Mouse (Mus musculus): Measurements from ENCODE around the gene Bloc1s3. TPM values are rescaled to one million over a fixed set of nuclear protein-coding genes. Genes with fewer than 3 reads are reported as not detected.
A peak's percentile ranks its signal among the peaks of the same experiment; 100 is the strongest.

Gene Bloc1s3
- total RNA-seq (2014; rRNA removed) = 17.3 and 17.8 TPM in 2 replicates
- polyA plus RNA-seq (2015; fragmentation: Nextera tagmentation; extraction: Ambion mirVana) = 4.5 and 5.1 TPM in 2 replicates

DNA sequence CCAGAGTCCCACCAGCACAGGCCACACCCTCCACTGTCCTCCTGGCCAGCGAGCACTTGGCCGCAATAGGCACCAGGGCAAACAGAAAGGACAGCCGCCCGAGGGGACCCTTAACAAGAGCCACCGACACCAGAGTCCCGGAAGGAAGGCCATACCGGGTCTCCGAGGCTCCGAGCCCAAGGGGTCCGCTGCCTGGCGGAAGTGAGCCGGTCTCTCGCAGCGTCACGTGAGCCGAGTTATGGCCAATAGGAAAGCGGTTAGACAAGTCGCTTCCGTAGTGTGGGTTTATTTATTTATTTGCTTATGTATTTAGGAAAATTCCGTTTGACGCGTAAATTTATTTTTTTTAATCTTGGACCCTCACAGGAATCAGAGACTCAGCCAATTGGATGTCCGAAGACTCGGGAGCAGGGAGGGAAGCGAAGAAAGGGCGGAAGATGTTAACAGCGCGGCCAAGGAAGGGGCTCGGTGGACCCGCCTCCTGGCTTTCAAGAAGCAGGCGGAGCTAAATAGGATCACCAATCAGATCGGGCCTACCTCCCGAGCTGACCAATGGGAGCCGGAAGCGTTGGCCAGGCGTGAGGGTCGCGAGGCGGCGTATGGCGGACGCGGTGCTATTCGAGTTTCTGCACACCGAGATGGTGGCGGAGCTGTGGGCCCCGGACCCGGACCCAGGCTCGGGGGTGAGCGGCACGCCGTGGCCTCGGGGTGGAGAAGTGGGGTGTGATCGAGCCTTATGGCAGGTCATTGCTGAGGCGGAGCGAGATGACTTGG, at the start of gene Bloc1s3, which contains the start of gene Trappc6a:
TSS of gene Bloc1s3 (minus strand) at position 218 of the 774 bp plus-strand sequence.
TSS of gene Trappc6a (plus strand) at position 246 of the 774 bp plus-strand sequence.
- Histone ChIP-seq H3K4me3 (ENCODE audit: low read depth, low read length) (peak within 1 kb of the TSS; percentile 62), H3K4me2 (ENCODE audit: low read depth) (peak within 1 kb of the TSS; percentile 82), H3K9me3 (ENCODE audit: low read length) (no peaks in the 10 kb centered on the region), H3K36me3 (ENCODE audit: insufficient read depth) (no peaks in the 10 kb centered on the region), H3K9ac (peak within 1 kb of the TSS; percentile 75), H3K4me1 (ENCODE audit: insufficient read depth) (peaks cover 11% of the 10 kb centered on the region; the same call in 1 of the 2 replicates), H3K27ac (ENCODE audit: low read depth, low read length) (peak within 1 kb of the TSS; percentile 85), H3K27me3 (ENCODE audit: insufficient read depth, low read length) (no peaks in the 10 kb centered on the region)
- no peak for TF ChIP-seq CTCF (IDR thresholded peaks at IDR 0.05; ENCODE audit: low read depth)
- ATAC-seq = peak; percentile 97
- WGBS = 2% methylated on average over 56 of the region's 56 CpGs
- peak; percentile 97 for DNase-seq

DNA sequence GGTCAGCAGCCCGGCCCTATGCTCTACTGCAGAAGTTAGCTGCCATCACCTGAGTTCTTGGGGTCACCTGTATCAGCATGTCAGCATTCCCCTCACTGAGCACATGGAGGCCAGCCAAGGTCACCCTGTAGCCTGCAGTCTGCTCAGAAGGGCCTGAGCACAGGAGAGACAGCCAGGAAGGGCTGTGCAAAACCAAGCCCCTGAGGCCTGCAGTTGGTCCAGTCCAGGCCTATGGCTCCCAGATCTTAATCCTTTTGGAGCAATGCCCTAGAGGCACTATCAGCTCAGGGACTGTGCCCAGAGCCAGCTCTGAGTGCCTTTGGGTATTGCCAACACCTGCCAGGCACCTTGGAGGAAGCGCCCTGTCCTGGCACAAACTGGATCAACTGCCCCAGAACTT, 48.9 kb upstream of the Bloc1s3 start:
- no peak for TF ChIP-seq CTCF (IDR thresholded peaks at IDR 0.05; ENCODE audit: low read depth)

DNA sequence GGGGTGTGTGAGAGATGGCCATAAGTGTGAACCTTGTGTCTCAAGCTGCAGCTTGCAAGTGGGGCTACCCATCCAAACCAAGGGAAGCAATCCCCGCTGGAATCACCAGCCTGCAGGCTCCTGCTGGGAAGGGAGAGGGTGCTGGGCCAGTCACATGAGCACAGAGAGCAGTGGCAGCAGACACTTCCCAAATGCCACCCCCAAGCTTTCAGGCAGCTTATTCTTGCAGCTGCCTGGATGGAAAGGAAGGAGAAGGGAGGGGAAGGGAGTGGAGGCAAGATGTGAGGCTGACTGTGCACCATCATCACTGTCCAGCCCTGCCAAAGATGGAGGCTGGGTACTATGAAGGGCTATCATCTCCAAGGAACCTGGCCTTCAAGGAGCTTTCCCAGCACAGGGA, 46.0 kb upstream of the Bloc1s3 start:
- 55% methylated on average over 1 of the region's 1 CpGs for WGBS
- H3K9ac ChIP-seq = no peak overlapping the region
- no peak for TF ChIP-seq CTCF (IDR thresholded peaks at IDR 0.05; ENCODE audit: low read depth)
- H3K4me2 ChIP-seq (ENCODE audit: low read depth) = no peak overlapping the region
- no peaks in the 10 kb centered on the region for H3K27me3 ChIP-seq (ENCODE audit: insufficient read depth, low read length)
- H3K4me1 ChIP-seq (ENCODE audit: insufficient read depth) = peaks cover 4% of the 10 kb centered on the region; the same call in 1 of the 2 replicates
- no peak for ATAC-seq
- no peak for DNase-seq
- no peak overlapping the region for H3K4me3 ChIP-seq (ENCODE audit: low read depth, low read length)
- no peaks in the 10 kb centered on the region for H3K9me3 ChIP-seq (ENCODE audit: low read length)
- no peak overlapping the region for H3K27ac ChIP-seq (ENCODE audit: low read depth, low read length)
- peaks cover 3% of the 10 kb centered on the region; the same call in 1 of the 2 replicates for H3K36me3 ChIP-seq (ENCODE audit: insufficient read depth)

More for the DNA sequence above, 48.9 kb upstream of the Bloc1s3 start:
- H3K36me3 ChIP-seq (ENCODE audit: insufficient read depth) = peaks cover 3% of the 10 kb centered on the region; the same call in 1 of the 2 replicates
- no peak overlapping the region for H3K4me2 ChIP-seq (ENCODE audit: low read depth)
- 95% methylated on average over 2 of the region's 2 CpGs for WGBS
- DNase-seq (no peak), ATAC-seq (no peak)
- no peaks in the 10 kb centered on the region for H3K27me3 ChIP-seq (ENCODE audit: insufficient read depth, low read length)
- H3K9ac ChIP-seq = no peak overlapping the region
- H3K9me3 ChIP-seq (ENCODE audit: low read length) = no peaks in the 10 kb centered on the region
- H3K27ac ChIP-seq (ENCODE audit: low read depth, low read length) = no peak overlapping the region
- peaks cover 20% of the 10 kb centered on the region; the same call in 1 of the 2 replicates for H3K4me1 ChIP-seq (ENCODE audit: insufficient read depth)
- H3K4me3 ChIP-seq (ENCODE audit: low read depth, low read length) = no peak overlapping the region

DNA sequence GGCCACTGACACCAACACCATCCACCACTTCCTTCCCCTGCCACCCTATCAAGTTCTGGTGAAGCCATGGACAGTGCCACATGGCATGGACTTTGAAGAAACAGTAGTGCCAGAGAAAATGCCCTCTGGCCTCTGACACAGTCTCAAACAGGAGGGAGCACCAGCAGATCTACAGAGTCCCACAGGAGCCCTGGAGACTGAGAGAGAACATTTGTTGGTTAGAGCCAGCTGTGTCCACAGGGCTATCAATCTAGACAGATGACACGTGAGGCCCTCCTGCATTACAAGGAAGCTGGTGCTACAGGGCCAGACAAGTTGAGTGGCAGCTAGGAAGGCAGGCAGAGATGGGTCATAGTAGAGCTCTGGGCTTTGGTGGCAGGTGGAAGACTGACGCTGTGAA, 44.3 kb upstream of the Bloc1s3 start:
- peaks cover 3% of the 10 kb centered on the region; the same call in 1 of the 2 replicates for H3K36me3 ChIP-seq (ENCODE audit: insufficient read depth)
- H3K9ac ChIP-seq = no peak overlapping the region
- 79% methylated on average over 2 of the region's 2 CpGs for WGBS
- H3K27ac ChIP-seq (ENCODE audit: low read depth, low read length) = no peak overlapping the region
- no peaks in the 10 kb centered on the region for H3K27me3 ChIP-seq (ENCODE audit: insufficient read depth, low read length)
- no peaks in the 10 kb centered on the region for H3K9me3 ChIP-seq (ENCODE audit: low read length)
- no peak overlapping the region for H3K4me3 ChIP-seq (ENCODE audit: low read depth, low read length)
- TF ChIP-seq CTCF (IDR thresholded peaks at IDR 0.05; ENCODE audit: low read depth) = no peak
- H3K4me1 ChIP-seq (ENCODE audit: insufficient read depth) = no peaks in the 10 kb centered on the region
- DNase-seq (no peak), ATAC-seq (no peak)
- H3K4me2 ChIP-seq (ENCODE audit: low read depth) = no peak overlapping the region

DNA sequence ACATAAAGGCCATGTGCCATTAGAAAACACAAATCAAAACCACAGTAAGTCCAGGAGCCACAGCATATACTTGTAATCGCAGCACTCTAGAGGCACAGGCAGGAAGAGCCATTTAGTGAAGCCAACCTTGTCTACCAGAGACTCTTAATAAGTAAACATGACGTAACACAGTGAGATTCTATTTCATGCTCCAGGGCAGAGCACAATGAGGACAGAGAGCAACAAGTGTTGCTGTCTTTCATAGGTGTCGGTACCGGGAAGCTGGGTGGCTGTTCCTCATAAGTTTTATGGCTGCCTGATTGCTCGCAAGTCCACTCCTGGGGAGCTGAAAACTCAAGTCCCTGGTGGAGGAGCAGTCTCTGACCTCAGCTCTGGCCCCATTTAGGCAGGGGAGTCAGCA, 43.5 kb upstream of the Bloc1s3 start:
- H3K9me3 ChIP-seq (ENCODE audit: low read length) = no peaks in the 10 kb centered on the region
- H3K9ac ChIP-seq = no peak overlapping the region
- no peak overlapping the region for H3K4me2 ChIP-seq (ENCODE audit: low read depth)
- H3K4me3 ChIP-seq (ENCODE audit: low read depth, low read length) = no peak overlapping the region
- DNase-seq = no peak
- no peak for ATAC-seq
- 90% methylated on average over 5 of the region's 5 CpGs for WGBS
- H3K36me3 ChIP-seq (ENCODE audit: insufficient read depth) = peaks cover 3% of the 10 kb centered on the region; the same call in 1 of the 2 replicates
- H3K4me1 ChIP-seq (ENCODE audit: insufficient read depth) = no peaks in the 10 kb centered on the region
- no peak overlapping the region for H3K27ac ChIP-seq (ENCODE audit: low read depth, low read length)
- no peaks in the 10 kb centered on the region for H3K27me3 ChIP-seq (ENCODE audit: insufficient read depth, low read length)
- TF ChIP-seq CTCF (IDR thresholded peaks at IDR 0.05; ENCODE audit: low read depth) = no peak

DNA sequence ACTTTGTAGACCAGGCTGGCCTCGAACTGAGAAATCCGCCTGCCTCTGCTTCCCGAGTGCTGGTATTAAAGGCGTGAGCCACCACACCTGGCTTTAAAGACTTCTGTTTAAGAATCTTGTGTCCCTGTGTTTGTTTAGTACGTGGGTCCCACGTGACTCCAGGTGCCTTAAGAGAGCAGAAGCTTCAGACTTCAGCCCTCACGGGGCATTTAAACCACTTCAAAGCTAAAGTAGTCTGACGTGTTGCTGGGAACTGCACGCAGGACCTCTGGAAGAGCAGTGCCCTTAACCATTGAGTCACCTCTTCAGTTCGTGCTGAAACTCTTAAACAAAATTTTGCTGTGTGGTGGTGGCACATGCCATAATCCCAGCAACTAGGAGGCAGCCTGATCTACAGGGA, 41.2 kb upstream of the Bloc1s3 start:
- DNase-seq = no peak

DNA sequence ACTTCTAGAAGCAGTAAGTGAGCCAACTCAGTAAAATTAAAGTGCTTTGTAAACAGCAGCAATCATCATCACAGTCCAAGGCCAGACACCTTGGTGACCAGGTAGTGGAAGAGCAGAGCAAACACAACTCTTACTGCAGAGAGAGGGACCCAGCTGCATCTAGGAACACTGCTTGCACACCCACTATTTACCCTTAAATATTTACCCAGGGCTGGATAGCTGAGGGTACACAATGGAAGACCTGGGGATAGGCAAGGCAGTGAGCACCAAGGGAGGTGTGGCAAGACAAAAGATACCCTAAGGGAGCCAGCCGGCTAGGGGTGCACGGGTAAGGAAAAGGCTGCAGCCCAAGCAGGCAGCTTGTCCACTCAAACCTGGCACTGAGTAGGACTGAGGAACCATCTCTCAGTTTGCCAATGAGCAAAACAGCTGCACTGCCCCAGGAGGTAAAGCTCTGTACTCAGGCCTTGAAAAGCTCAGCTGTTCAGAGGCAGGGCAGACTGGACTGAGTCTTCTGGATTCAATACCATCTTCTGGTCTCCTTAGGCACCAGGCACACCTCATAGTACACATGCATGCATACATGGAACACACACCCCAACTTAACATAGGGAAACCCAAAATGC, 39.3 kb upstream of the Bloc1s3 start:
- Histone ChIP-seq H3K36me3 (ENCODE audit: insufficient read depth) (no peaks in the 10 kb centered on the region), H3K9me3 (ENCODE audit: low read length) (no peaks in the 10 kb centered on the region), H3K4me2 (ENCODE audit: low read depth) (no peak overlapping the region), H3K27me3 (ENCODE audit: insufficient read depth, low read length) (no peaks in the 10 kb centered on the region), H3K4me3 (ENCODE audit: low read depth, low read length) (no peak overlapping the region), H3K4me1 (ENCODE audit: insufficient read depth) (no peaks in the 10 kb centered on the region), H3K27ac (ENCODE audit: low read depth, low read length) (no peak overlapping the region), H3K9ac (no peak overlapping the region)
- TF ChIP-seq CTCF (IDR thresholded peaks at IDR 0.05; ENCODE audit: low read depth) = no peak
- DNase-seq = no peak
- WGBS = 68% methylated on average over 2 of the region's 2 CpGs
- no peak for ATAC-seq

More for the DNA sequence above, 41.2 kb upstream of the Bloc1s3 start:
- Histone ChIP-seq H3K9ac (no peak overlapping the region), H3K27ac (ENCODE audit: low read depth, low read length) (no peak overlapping the region), H3K4me2 (ENCODE audit: low read depth) (no peak overlapping the region), H3K9me3 (ENCODE audit: low read length) (no peaks in the 10 kb centered on the region), H3K4me1 (ENCODE audit: insufficient read depth) (no peaks in the 10 kb centered on the region), H3K4me3 (ENCODE audit: low read depth, low read length) (no peak overlapping the region), H3K36me3 (ENCODE audit: insufficient read depth) (peaks cover 3% of the 10 kb centered on the region; the same call in 1 of the 2 replicates), H3K27me3 (ENCODE audit: insufficient read depth, low read length) (no peaks in the 10 kb centered on the region)
- 93% methylated on average over 10 of the region's 10 CpGs for WGBS
- TF ChIP-seq CTCF (IDR thresholded peaks at IDR 0.05; ENCODE audit: low read depth) = no peak
- no peak for ATAC-seq

Measured in forebrain, postnatal 0 days (tissue).